Mouse (Mus musculus): ENCODE data around the gene Foxe3. TPM values are rescaled to one million over a fixed set of nuclear protein-coding genes. Genes with fewer than 3 reads are reported as not detected.

Foxe3 gene
- total RNA-seq, 2 experiments from 2014 or later, result not detected

DNA sequence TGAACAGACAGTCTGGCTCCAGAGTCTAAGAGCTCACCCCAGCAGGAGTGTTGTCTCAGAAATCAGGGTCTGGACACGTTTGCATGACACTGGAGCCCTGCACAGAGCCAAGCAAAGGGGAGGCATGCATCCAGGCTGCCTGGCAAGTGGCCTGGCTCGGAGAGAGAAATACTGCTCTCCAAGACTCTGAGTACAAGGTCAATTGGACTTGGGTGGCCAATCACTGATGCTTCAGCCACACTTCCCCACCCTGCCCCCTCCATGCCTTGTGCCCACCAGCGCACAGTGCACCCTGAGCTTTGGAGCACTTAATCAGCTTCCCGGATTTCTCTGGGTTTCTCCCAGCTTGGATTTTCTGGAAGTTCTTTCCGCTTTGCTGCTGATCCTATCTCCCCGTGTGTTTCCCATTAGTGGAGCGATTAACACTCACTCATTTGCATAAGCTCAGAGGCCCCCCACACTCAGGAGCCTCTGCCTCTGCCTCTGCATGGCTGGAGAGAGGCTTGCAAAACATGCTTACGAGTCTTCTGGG, 49.3 kb downstream of the Foxe3 start:
- peak; percentile 12 to 17 for DNase-seq

Other genes starting within 250 kb of the Foxe3 start
- gene Gm12830, start 104.3 kb downstream of the Foxe3 start, total RNA-seq (2021), result not detected
- 1 to 10 TPM; 1.4 to 1.7 TPM for gene Foxd2, start 17.1 kb downstream of the Foxe3 start, total RNA-seq (2021)
- 100 to 1,000 TPM; 126 to 128 TPM for gene Cmpk1, start 61.2 kb upstream of the Foxe3 start, total RNA-seq (2021)
- gene Stil, start 74.1 kb upstream of the Foxe3 start, total RNA-seq (2021), result under 1 TPM; 0.56 to 0.79 TPM
- 1 to 10 TPM; 2.1 to 2.4 TPM for gene Tal1, start 130.4 kb upstream of the Foxe3 start, total RNA-seq (2021)
- not detected for gene Pdzk1ip1, start 162.7 kb upstream of the Foxe3 start, total RNA-seq (2021)
- not detected for gene Cyp4x1, start 208.3 kb upstream of the Foxe3 start, total RNA-seq (2021)